Mouse (Mus musculus) thymus, adult 2 months (tissue): ENCODE data around the gene Tmem161a.

Source experiments
- CTCF ChIP-seq: fragments of 200-500 bp; IDR thresholded peaks from 2 replicates; pipeline ENCODE4 v1.5.1; 2012; ENCODE audit warnings: mild to moderate bottlenecking, control low read depth, low read length, moderate library complexity, borderline replicate concordance; ENCODE audit not compliant: control insufficient read depth, poor library complexity, insufficient read depth; ENCODE audit errors: extremely low read depth
- POLR2A ChIP-seq: fragments of 200-500 bp; IDR thresholded peaks from 2 replicates; pipeline ENCODE4 v1.6.1; 2012; ENCODE audit warnings: mild to moderate bottlenecking, low read length, control low read depth, moderate library complexity; ENCODE audit not compliant: control insufficient read depth, poor library complexity, insufficient read depth; ENCODE audit errors: extremely low read depth

DNA sequence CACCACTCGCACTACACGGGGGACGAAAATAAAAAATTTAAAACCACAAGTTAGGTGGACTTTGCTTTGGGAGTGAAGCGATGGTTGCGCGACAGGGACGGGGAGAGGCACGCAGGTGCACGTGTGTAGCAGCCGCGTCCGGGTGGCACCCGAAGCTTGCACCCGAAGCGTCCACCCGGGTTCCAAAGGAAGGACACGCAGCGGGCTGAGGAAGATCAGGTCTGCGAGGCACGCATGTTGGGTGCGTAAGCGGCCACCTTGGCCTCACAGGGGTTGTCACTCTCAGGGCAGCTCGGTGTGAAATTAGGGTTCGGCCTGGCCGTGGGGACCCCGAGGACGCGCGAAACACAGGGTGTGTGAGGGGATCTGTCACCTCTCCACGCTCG lies 39.6 kb downstream of the Tmem161a start:
- TF ChIP-seq CTCF (no peak), POLR2A (no peak)
